Mouse (Mus musculus) bone marrow, adult 2 months (tissue): ENCODE measurements around the gene Cyp3a11. TPM values are rescaled to one million over a fixed set of nuclear protein-coding genes. Genes with fewer than 3 reads are reported as not detected.
"Not testable (repeated sequence)": the region's sequence is repeated elsewhere in the genome, so short reads cannot be mapped to it uniquely, and the experiment has no call there.

Experiments
- H3K27ac ChIP-seq: fragments of 200-500 bp; 2 replicates; pipeline ENCODE4 v1.5.1; 2012; ENCODE audit warnings: low read depth, mild to moderate bottlenecking, control low read depth, inconsistent platforms, low read length; ENCODE audit not compliant: control insufficient read depth, poor library complexity, insufficient read depth
- H3K4me1 ChIP-seq: fragments of 200-500 bp; 2 replicates; pipeline ENCODE4 v1.6.1; 2011; ENCODE audit warnings: low read length; ENCODE audit not compliant: control insufficient read depth, insufficient read depth
- H3K4me3 ChIP-seq: fragments of 200-500 bp; replicated peaks from 2 replicates; pipeline ENCODE3; 2011; ENCODE audit warnings: mild to moderate bottlenecking, low read depth, low read length, control low read depth; ENCODE audit not compliant: control insufficient read depth
- CTCF ChIP-seq: fragments of 200-500 bp; IDR thresholded peaks from 2 replicates; pipeline ENCODE4 v1.5.1; 2011; ENCODE audit warnings: low read length, control low read depth; ENCODE audit not compliant: control insufficient read depth, insufficient read depth
- POLR2A ChIP-seq: fragments of 200-500 bp; IDR thresholded peaks from 2 replicates; pipeline ENCODE4 v1.6.1; 2011; ENCODE audit warnings: low read depth, mild to moderate bottlenecking, control low read depth, low read length, borderline replicate concordance; ENCODE audit not compliant: control insufficient read depth
- WGBS: fragments of 180-500 bp; shearing (Covaris S2); methylation state at CpG from one replicate; pipeline ENCODE4 v1.1.7; 2018; 5-methylcytosine and 5-hydroxymethylcytosine counted together
- polyA plus RNA-seq: library from polyadenylated mRNA; stranded (reverse); fragments of >200 nt; gene quantifications from 2 replicates; pipeline ENCODE4 v1.2.4, GENCODE M21; 2011; ENCODE audit warnings: low replicate concordance; ENCODE audit not compliant: missing spikeins, insufficient read depth, insufficient read length

Cyp3a11 gene
- 3.6 and 16.6 TPM in 2 replicates for polyA plus RNA-seq

DNA sequence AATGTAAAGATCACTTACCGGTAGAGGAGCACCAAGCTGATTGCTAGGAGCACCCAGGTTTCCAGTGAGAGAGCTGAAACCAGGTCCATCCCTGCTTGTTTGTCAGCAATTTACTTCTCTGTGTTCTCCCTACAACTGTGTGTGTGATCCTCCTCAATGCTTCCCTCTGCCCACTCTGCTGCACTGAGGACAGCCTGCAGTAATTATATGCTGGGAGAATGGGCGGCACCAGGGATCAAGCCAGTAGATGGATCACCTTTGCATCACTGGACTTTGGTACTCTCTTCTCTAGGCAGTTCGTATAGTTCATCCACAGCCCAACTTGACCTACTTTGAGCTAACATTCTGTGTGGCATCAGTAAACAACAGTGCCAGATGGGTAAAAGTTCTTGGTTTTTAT is at the start of gene Cyp3a11:
Cyp3a11 (minus strand) TSS at position 277 of the 400 bp plus-strand sequence.
- Histone ChIP-seq H3K27ac (no peak within 1 kb of the TSS), H3K4me1 (no peaks in the 10 kb centered on the region), H3K4me3 (no peak within 1 kb of the TSS)
- TF ChIP-seq CTCF (no peak), POLR2A (no peak)
- 83% methylated on average over 3 of the region's 3 CpGs for WGBS

DNA sequence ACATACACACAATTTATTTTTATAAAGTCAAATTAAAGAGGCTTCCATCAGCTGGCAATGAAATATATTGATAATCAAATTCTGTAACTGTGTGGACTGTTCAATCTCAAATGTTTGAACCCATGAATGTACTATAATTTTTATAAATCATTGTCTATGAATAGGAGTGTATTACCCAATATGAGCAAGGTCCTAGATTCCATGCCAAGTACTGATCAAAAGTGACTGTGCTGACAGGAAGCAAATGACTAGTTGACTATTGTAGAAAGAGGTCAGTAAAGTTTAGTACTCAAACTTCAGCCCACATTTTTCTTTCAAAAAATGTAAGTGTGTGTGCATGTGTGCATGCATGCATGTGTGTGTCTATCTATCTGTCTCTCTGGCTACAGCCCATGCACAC is 33.1 kb upstream of the Cyp3a11 start:
- H3K27ac ChIP-seq = no peak overlapping the region
- TF ChIP-seq POLR2A (no peak), CTCF (no peak)

DNA sequence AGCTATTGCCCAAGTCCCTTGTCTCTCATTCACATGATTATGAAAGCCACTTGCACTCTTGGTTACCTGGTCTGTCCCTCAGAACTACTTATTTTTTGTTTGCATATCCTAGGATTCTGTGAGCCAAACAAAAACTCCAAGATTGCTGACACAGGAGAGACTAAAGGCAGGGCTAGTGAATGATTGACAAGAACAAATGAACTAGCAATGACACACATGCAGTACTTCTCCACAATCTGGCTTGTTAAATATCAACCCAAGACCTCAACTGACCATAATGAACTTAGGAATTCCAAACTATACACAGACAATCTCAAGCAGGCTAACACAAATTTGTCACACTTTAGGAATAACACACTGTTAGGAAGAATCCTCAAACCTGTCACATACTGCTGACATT is 32.0 kb upstream of the Cyp3a11 start:
- no peak overlapping the region for H3K27ac ChIP-seq
- H3K4me1 ChIP-seq = no peaks in the 10 kb centered on the region
- no peak overlapping the region for H3K4me3 ChIP-seq
- TF ChIP-seq CTCF (no peak), POLR2A (no peak)

More for the DNA sequence above, 33.1 kb upstream of the Cyp3a11 start:
- Histone ChIP-seq H3K4me1 (no peaks in the 10 kb centered on the region), H3K4me3 (no peak overlapping the region)

DNA sequence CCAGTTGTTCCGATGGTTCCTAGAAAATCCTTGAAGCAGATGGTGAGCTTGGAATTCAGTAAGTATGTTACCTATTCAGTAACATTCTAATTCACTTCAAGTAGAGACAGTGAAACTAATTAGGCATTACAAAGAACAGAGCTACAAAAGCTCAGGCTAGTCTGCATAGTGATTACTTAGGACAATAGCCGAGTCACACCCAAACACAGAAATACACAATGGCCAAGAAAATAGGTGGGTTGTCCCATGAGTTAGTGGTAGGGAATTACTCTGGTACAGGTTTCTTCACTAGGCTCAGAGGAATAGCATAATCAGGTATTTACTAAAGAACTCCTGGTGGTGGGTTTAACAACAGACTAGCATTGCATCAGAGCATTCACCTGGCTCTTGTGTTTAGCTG is 27.2 kb upstream of the Cyp3a11 start:
- H3K27ac ChIP-seq, H3K4me1 ChIP-seq, H3K4me3 ChIP-seq: not testable (repeated sequence)
- 80% methylated on average over 2 of the region's 2 CpGs for WGBS

DNA sequence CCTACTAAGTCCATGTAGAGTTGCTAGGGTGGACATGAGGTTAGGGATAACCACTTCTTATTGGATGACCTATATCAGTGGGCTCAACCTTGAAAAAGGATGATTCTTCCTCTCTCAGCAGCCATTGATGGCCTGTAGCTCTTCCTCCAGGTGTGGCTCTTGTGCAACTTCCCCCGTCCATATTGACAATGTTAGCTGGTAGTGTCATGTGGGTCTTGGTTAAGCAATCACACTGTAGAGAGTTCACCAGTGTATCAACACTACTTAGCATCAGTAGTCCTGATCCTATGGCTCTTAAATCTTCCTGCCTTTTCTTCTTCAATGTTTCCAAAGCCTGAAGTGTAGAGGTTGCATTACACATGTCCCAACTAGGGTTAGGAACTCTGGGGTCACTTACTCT is 24.8 kb upstream of the Cyp3a11 start:
- H3K4me3 ChIP-seq = no peak overlapping the region
- H3K4me1 ChIP-seq = no peaks in the 10 kb centered on the region
- TF ChIP-seq POLR2A = no peak
- TF ChIP-seq CTCF = no peak
- H3K27ac ChIP-seq = no peak overlapping the region
- 62% methylated on average over 1 of the region's 1 CpGs for WGBS

DNA sequence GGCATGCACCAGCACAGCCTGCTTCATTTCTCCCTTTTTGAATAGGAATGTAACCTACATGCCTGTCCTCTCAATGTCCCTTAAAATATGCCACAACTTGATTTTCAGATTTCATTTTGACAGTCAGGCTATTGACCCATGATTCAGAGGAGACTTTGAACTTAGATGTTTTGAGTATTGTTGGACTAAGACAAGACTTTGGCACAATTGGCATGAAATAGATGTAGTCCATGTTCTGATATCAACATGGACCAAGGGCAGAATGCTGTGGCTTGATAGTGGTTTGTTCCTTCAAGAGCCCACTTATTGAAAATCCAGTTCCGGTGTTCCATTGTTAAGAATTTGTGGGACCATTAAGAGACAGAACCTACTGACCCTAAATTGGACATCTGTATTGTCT is 23.6 kb upstream of the Cyp3a11 start:
- Histone ChIP-seq H3K4me3 (no peak overlapping the region), H3K27ac (no peak overlapping the region), H3K4me1 (no peaks in the 10 kb centered on the region)
- TF ChIP-seq POLR2A (no peak), CTCF (no peak)
- 82% methylated on average over 1 of the region's 1 CpGs for WGBS

DNA sequence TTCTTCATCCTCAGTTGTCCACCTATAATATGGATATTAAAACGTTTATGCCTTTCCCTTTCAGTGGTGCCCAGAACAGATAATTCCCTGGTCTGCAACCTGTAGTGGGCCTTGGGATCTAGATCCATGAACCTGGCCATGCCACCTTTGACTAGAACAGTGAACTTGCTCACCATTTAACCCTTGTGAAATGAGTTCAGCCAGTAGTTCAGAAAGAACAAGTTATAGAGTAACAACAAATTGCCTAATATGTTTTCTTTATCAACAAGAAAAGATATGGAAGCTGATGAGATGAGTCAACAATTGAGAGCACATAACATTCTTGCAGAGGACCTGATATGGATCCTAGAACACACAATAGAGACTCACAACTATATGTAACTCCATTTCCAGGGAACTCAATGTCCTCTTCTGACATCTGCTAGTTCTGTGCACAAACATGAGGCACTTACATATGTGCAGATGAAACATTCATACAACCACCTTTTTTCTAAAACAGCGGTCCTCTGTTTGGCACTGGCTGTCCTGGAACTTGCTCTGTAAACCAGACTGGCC is 20.7 kb upstream of the Cyp3a11 start:
- WGBS = 46% methylated on average over 2 of the region's 2 CpGs
- TF ChIP-seq POLR2A (no peak), CTCF (no peak)
- H3K27ac ChIP-seq = no peak overlapping the region

DNA sequence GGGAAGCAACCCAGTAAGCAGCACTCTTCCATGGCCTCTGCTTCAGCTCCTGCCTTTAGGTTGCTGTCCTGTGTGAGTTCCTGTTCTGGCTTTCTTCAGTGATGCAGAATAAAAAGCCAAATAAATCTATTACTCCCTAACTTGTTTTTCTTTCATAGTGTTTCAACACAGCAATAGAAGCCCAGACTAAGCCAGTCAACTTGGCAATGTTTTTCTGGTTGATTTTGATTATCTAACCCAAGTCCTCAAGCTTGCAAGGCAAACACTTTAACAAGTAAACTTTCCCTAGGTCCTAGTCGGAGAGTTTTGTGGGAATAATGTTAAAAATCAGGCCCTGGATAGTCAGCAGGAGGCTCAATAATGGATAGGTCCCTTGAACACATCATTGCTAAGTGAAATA is 17.5 kb upstream of the Cyp3a11 start:
- H3K27ac ChIP-seq = no peak overlapping the region
- no peaks in the 10 kb centered on the region for H3K4me1 ChIP-seq
- no peak overlapping the region for H3K4me3 ChIP-seq
- 43% methylated on average over 1 of the region's 1 CpGs for WGBS
- no peak for TF ChIP-seq CTCF
- TF ChIP-seq POLR2A = no peak

More for the DNA sequence above, 20.7 kb upstream of the Cyp3a11 start:
- H3K4me3 ChIP-seq = no peak overlapping the region
- no peaks in the 10 kb centered on the region for H3K4me1 ChIP-seq

DNA sequence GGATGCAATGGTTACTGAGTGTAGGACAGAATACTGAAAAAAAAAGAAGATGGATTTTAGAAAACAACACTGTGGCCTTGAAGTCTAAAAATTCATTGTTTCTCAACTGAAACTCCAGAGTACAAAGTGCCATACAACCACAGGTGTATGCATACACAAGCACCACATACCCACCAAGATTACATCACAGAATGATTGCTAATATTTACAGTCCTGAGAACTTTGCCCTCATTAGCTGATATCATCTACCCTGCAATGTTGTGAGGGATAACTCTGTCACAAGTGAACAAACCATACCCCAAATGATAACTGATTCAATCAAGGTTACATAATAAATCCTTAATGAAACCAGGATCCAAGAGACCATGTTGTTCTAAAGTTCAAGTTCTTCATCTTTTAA is 1.4 kb upstream of the Cyp3a11 start:
- H3K4me1 ChIP-seq = no peaks in the 10 kb centered on the region
- no peak overlapping the region for H3K4me3 ChIP-seq
- no peak overlapping the region for H3K27ac ChIP-seq
- no peak for TF ChIP-seq CTCF
- TF ChIP-seq POLR2A = no peak

DNA sequence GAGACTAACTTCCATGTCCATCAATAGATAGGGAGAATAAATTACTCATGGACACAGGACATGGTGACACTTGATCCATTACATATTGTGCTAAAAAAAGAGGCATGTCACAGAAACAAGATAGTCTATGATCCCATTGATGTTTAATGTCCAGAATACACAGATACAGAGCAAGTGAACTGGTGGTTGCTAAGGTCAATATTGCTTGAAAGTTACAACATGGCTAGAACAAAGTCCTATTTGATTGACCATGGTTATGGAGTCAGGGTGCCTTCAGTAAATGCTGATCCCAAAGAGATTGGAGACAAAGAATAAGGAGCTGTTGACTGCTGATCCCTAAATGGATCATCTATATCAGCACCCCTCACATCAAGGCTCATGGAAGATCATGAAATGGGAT is 12.3 kb downstream of the Cyp3a11 start:
- H3K27ac ChIP-seq, H3K4me1 ChIP-seq, H3K4me3 ChIP-seq: not testable (repeated sequence)

DNA sequence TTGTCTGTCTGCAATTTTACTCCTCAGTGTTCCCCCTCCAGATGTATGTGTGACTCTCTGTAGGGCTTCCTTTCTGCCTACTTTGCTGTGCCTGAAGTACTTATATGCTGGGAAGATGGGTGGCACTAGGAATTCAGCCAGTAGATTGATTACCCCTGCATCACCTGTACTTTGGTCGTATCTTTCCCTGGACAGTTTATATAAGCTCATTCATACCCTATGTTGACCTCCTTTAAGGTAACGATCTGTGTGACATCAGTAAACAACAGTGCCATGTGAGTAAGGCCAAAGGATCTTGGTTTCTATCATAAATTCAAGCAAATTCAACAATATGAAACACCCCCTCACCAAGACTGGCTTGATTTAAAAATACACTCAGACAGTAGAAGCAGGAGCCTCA is 74.0 kb downstream of the Cyp3a11 start, which contains the start of gene Cyp3a44:
Cyp3a44 (minus strand) TSS at position 79 of the 400 bp plus-strand sequence.
- not testable (repeated sequence) for H3K27ac ChIP-seq, H3K4me3 ChIP-seq, H3K4me1 ChIP-seq
- WGBS = 67% methylated on average over 2 of the region's 2 CpGs
